Mouse (Mus musculus) stomach, embryonic 14.5 days (tissue): ENCODE measurements around the gene Adrb1. TPM values are rescaled to one million over a fixed set of nuclear protein-coding genes. Genes with fewer than 3 reads are reported as not detected.

Experiments
- ATAC-seq: fragments of 200-750 bp; cut with Nextera tagmentation; 2 replicates; pipeline ENCODE4 v1.8.0; 2017; ENCODE audit warnings: low read depth, moderate TSS enrichment; ENCODE audit not compliant: insufficient number of reproducible peaks, insufficient read depth, low FRiP score
- H3K27ac ChIP-seq: fragments of 300-500 bp; sonication (generic); 2 replicates; pipeline ENCODE4 v1.5.1; 2014; ENCODE audit warnings: mild to moderate bottlenecking, low read length, moderate library complexity, mixed read lengths
- H3K27me3 ChIP-seq: fragments of 300-500 bp; sonication (generic); 2 replicates; pipeline ENCODE4 v1.6.1; 2014; ENCODE audit warnings: low read length, control low read depth, mixed read lengths; ENCODE audit not compliant: control insufficient read depth, insufficient read depth
- H3K36me3 ChIP-seq: fragments of 300-500 bp; sonication (generic); 2 replicates; pipeline ENCODE4 v1.6.1; 2014; ENCODE audit warnings: mild to moderate bottlenecking, control low read depth, low read length, moderate library complexity, mixed read lengths; ENCODE audit not compliant: control insufficient read depth, insufficient read depth
- H3K4me1 ChIP-seq: fragments of 300-500 bp; sonication (generic); 2 replicates; pipeline ENCODE4 v1.6.1; 2014; ENCODE audit warnings: low read length, control low read depth, mixed read lengths; ENCODE audit not compliant: control insufficient read depth, insufficient read depth
- H3K4me2 ChIP-seq: fragments of 300-500 bp; sonication (generic); replicated peaks from 2 replicates; pipeline ENCODE4 v1.6.1; 2014; ENCODE audit warnings: low read depth, low read length, control low read depth
- H3K4me3 ChIP-seq: fragments of 300-500 bp; sonication (generic); 2 replicates; pipeline ENCODE4 v1.5.1; 2014; ENCODE audit warnings: low read depth, low read length, control low read depth
- H3K9ac ChIP-seq: fragments of 300-500 bp; sonication (generic); replicated peaks from 2 replicates; pipeline ENCODE4 v1.6.1; 2014; ENCODE audit warnings: low read depth, mild to moderate bottlenecking, control low read depth, low read length, moderate library complexity, mixed read lengths
- H3K9me3 ChIP-seq: fragments of 300-500 bp; sonication (generic); 2 replicates; pipeline ENCODE4 v1.6.1; 2016; ENCODE audit warnings: low read depth, low read length, control low read depth; ENCODE audit not compliant: control insufficient read depth
- WGBS: fragments of 180-500 bp; shearing (Covaris S2); extraction: QIAGEN DNeasy Blood & Tissue Kit; methylation state at CpG from one replicate; pipeline ENCODE4 v1.1.7; 2014; 5-methylcytosine and 5-hydroxymethylcytosine counted together
- polyA plus RNA-seq: library from polyadenylated mRNA; unstranded; fragments of >200 nt; fragmentation: Nextera tagmentation; extraction: Ambion mirVana; gene quantifications from 2 replicates; pipeline ENCODE4 v1.2.1, GENCODE M21; 2014

The Adrb1 gene
- polyA plus RNA-seq, 1 experiment from 2014 or later: 1.2 TPM

GRCm38 (mm10) chr19:56692451-56692850, 29.5 kb upstream of the Adrb1 start:
- H3K9ac ChIP-seq: no peak overlapping the region
- no peaks in the 10 kb centered on the region for H3K27me3 ChIP-seq
- no peaks in the 10 kb centered on the region for H3K36me3 ChIP-seq
- no peak overlapping the region for H3K27ac ChIP-seq
- 36% methylated on average over 5 of the region's 5 CpGs for WGBS
- ATAC-seq: no peak
- H3K4me1 ChIP-seq: 0 out of 2 replicates have a peak, but pooled peaks cover 5% of the 10 kb centered on the region
- H3K9me3 ChIP-seq: no peaks in the 10 kb centered on the region
- H3K4me2 ChIP-seq: no peak overlapping the region
- H3K4me3 ChIP-seq: no peak overlapping the region

- Histone ChIP-seq H3K9ac (no peak overlapping the region), H3K4me2 (no peak overlapping the region), H3K4me3 (no peak overlapping the region), H3K4me1 (no peaks in the 10 kb centered on the region), H3K27ac (no peak overlapping the region), H3K27me3 (no peaks in the 10 kb centered on the region), H3K36me3 (no peaks in the 10 kb centered on the region), H3K9me3 (no peaks in the 10 kb centered on the region)
- 91% methylated on average over 20 of the region's 20 CpGs for WGBS
- ATAC-seq: no peak
These were observed 24.4 kb upstream of the Adrb1 start for GRCm38 (mm10) chr19:56697370-56698144.

GRCm38 (mm10) chr19:56700848-56701247, 21.2 kb upstream of the Adrb1 start:
- Histone ChIP-seq H3K9ac (no peak overlapping the region), H3K4me2 (no peak overlapping the region), H3K9me3 (no peaks in the 10 kb centered on the region), H3K4me3 (no peak overlapping the region), H3K27me3 (no peaks in the 10 kb centered on the region), H3K4me1 (peaks cover 9% of the 10 kb centered on the region; the same call in 1 of the 2 replicates), H3K36me3 (no peaks in the 10 kb centered on the region), H3K27ac (no peak overlapping the region)
- no peak for ATAC-seq
- 64% methylated on average over 10 of the region's 10 CpGs for WGBS

- H3K36me3 ChIP-seq: no peaks in the 10 kb centered on the region
- H3K4me1 ChIP-seq: peaks cover 11% of the 10 kb centered on the region; the same call in 1 of the 2 replicates
- H3K27me3 ChIP-seq: no peaks in the 10 kb centered on the region
- H3K4me2 ChIP-seq: no peak overlapping the region
- H3K9me3 ChIP-seq: no peaks in the 10 kb centered on the region
- no peak overlapping the region for H3K27ac ChIP-seq
- no peak for ATAC-seq
- no peak overlapping the region for H3K4me3 ChIP-seq
- no peak overlapping the region for H3K9ac ChIP-seq
- 77% methylated on average over 8 of the region's 8 CpGs for WGBS
These were observed 20.5 kb upstream of the Adrb1 start for GRCm38 (mm10) chr19:56701404-56702033.

GRCm38 (mm10) chr19:56702039-56702438, 20.0 kb upstream of the Adrb1 start:
- 87% methylated on average over 6 of the region's 6 CpGs for WGBS

GRCm38 (mm10) chr19:56703238-56704097, 18.5 kb upstream of the Adrb1 start:
- WGBS: 71% methylated on average over 12 of the region's 12 CpGs
- no peaks in the 10 kb centered on the region for H3K36me3 ChIP-seq
- H3K4me3 ChIP-seq: no peak overlapping the region
- H3K9ac ChIP-seq: no peak overlapping the region
- H3K27me3 ChIP-seq: no peaks in the 10 kb centered on the region
- no peak overlapping the region for H3K27ac ChIP-seq
- H3K9me3 ChIP-seq: no peaks in the 10 kb centered on the region
- H3K4me2 ChIP-seq: no peak overlapping the region
- peaks cover 11% of the 10 kb centered on the region; the same call in 1 of the 2 replicates for H3K4me1 ChIP-seq
- ATAC-seq: no peak

More at GRCm38 (mm10) chr19:56702039-56702438, 20.0 kb upstream of the Adrb1 start:
- H3K4me3 ChIP-seq: no peak overlapping the region
- no peak overlapping the region for H3K9ac ChIP-seq
- no peaks in the 10 kb centered on the region for H3K9me3 ChIP-seq
- H3K4me2 ChIP-seq: no peak overlapping the region
- no peak for ATAC-seq
- no peak overlapping the region for H3K27ac ChIP-seq
- H3K36me3 ChIP-seq: no peaks in the 10 kb centered on the region
- H3K4me1 ChIP-seq: peaks cover 11% of the 10 kb centered on the region; the same call in 1 of the 2 replicates
- H3K27me3 ChIP-seq: no peaks in the 10 kb centered on the region

GRCm38 (mm10) chr19:56705026-56705675, 16.8 kb upstream of the Adrb1 start:
- H3K4me3 ChIP-seq: no peak overlapping the region
- H3K9me3 ChIP-seq: no peaks in the 10 kb centered on the region
- H3K27ac ChIP-seq: peak overlapping the region; percentile 28; the same call in 1 of the 2 replicates
- no peak for ATAC-seq
- H3K4me1 ChIP-seq: peaks cover 11% of the 10 kb centered on the region; the same call in 1 of the 2 replicates
- no peak overlapping the region for H3K9ac ChIP-seq
- H3K27me3 ChIP-seq: no peaks in the 10 kb centered on the region
- WGBS: 35% methylated on average over 8 of the region's 8 CpGs
- H3K36me3 ChIP-seq: no peaks in the 10 kb centered on the region
- H3K4me2 ChIP-seq: no peak overlapping the region

GRCm38 (mm10) chr19:56708794-56709193, 13.2 kb upstream of the Adrb1 start:
- Histone ChIP-seq H3K36me3 (no peaks in the 10 kb centered on the region), H3K27ac (no peak overlapping the region), H3K9ac (no peak overlapping the region), H3K4me2 (no peak overlapping the region), H3K4me3 (no peak overlapping the region), H3K27me3 (no peaks in the 10 kb centered on the region), H3K4me1 (peaks cover 11% of the 10 kb centered on the region; the same call in 1 of the 2 replicates), H3K9me3 (no peaks in the 10 kb centered on the region)
- ATAC-seq: no peak
- WGBS: 37% methylated on average over 2 of the region's 2 CpGs
